Mouse (Mus musculus): ENCODE measurements around the gene Lrg1. TPM values are rescaled to one million over a fixed set of nuclear protein-coding genes. Genes with fewer than 3 reads are reported as not detected.

The Lrg1 gene
- total and polyA plus RNA-seq, 3 experiments = not detected

- Histone ChIP-seq H3K79me2 (ENCODE audit: control insufficient read depth, insufficient read depth, low read length, poor library complexity) (no peaks in the 10 kb centered on the region), H3K4me1 (ENCODE audit: control insufficient read depth in 1 of 2, insufficient read depth in 2 of 2, low read length in 2 of 2) (no peaks in the 10 kb centered on the region), H3K9ac (ENCODE audit: control insufficient read depth, low read depth, low read length, poor library complexity, severe bottlenecking) (no peak overlapping the region), H3K9me3 (replicated peaks; ENCODE audit: insufficient read depth, low read length) (no peaks in the 10 kb centered on the region), H3K4me3 (ENCODE audit: control insufficient read depth in 1 of 2, insufficient read depth in 1 of 2, low read depth in 2 of 2, low read length in 2 of 2) (no peak overlapping the region), H3K27ac (ENCODE audit: control insufficient read depth, low read depth, low read length) (no peak overlapping the region), H3K27me3 (ENCODE audit: control insufficient read depth in 1 of 2, insufficient read depth in 2 of 2, low read length in 2 of 2) (no peaks in the 10 kb centered on the region), H3K36me3 (ENCODE audit: control insufficient read depth in 1 of 2, insufficient read depth in 2 of 2, low read length in 2 of 2) (no peaks in the 10 kb centered on the region)
- DNase-seq (ENCODE audit: low read depth, low spot score) = no peak
- TF ChIP-seq USF2 (IDR thresholded peaks at IDR 0.05; ENCODE audit: borderline replicate concordance in 1 of 2, insufficient read depth in 1 of 2, low read depth in 1 of 2, low read length in 2 of 2) (no peak), JUND (IDR thresholded peaks at IDR 0.05; ENCODE audit: low read depth, low read length) (no peak), MEF2A (IDR thresholded peaks at IDR 0.05; ENCODE audit: extremely low read depth, insufficient replicate concordance, low read depth, low read length, poor library complexity, severe bottlenecking) (no peak), TCF12 (IDR thresholded peaks at IDR 0.05; ENCODE audit: low read depth, low read length) (no peak), EP300 (IDR thresholded peaks at IDR 0.05; ENCODE audit: low read depth in 1 of 2, low read length in 2 of 2) (no peak), ZNF384 (IDR thresholded peaks at IDR 0.05; ENCODE audit: low read depth, low read length) (no peak), UBTF (IDR thresholded peaks at IDR 0.05; ENCODE audit: borderline replicate concordance, insufficient read depth, low read depth, low read length) (no peak), POLR2A (IDR thresholded peaks at IDR 0.05; ENCODE audit: control insufficient read depth in 1 of 2, insufficient read depth in 1 of 2, low read depth in 1 of 2, low read length in 2 of 2, poor library complexity in 1 of 2) (no peak), MAFK (IDR thresholded peaks at IDR 0.05; ENCODE audit: borderline replicate concordance, low read depth, low read length) (no peak), HCFC1 (IDR thresholded peaks at IDR 0.05; ENCODE audit: low read depth, low read length) (no peak), ELF1 (IDR thresholded peaks at IDR 0.05; ENCODE audit: low read depth, low read length) (no peak)
Observed at GRCm38 (mm10) chr17:56110571-56110970, 11.2 kb downstream of the Lrg1 start.

GRCm38 (mm10) chr17:56109219-56110051 is 12.4 kb downstream of the Lrg1 start, which contains the start of gene Plin4:
Plin4 (minus strand) TSS chr17:56109803.
- H3K79me2 ChIP-seq (ENCODE audit: control insufficient read depth, insufficient read depth, low read length, poor library complexity) = no peaks in the 10 kb centered on the region
- H3K4me3 ChIP-seq (ENCODE audit: control insufficient read depth in 1 of 2, insufficient read depth in 1 of 2, low read depth in 2 of 2, low read length in 2 of 2) = no peak within 1 kb of the TSS
- no peak for DNase-seq (ENCODE audit: low read depth, low spot score)
- TF ChIP-seq TAL1 (IDR thresholded peaks at IDR 0.05; ENCODE audit: low read length) = no peak
- TF ChIP-seq SMC3 (IDR thresholded peaks at IDR 0.05; ENCODE audit: low read depth, low read length) = no peak
- TF ChIP-seq TCF12 (IDR thresholded peaks at IDR 0.05; ENCODE audit: low read depth, low read length) = no peak
- TF ChIP-seq MAX (IDR thresholded peaks at IDR 0.05; ENCODE audit: low read length) = no peak
- no peak for TF ChIP-seq RAD21 (IDR thresholded peaks at IDR 0.05; ENCODE audit: low read depth, low read length)
- no peak for TF ChIP-seq MYB (IDR thresholded peaks at IDR 0.05; ENCODE audit: low read depth, low read length)
- TF ChIP-seq ELF1 (IDR thresholded peaks at IDR 0.05; ENCODE audit: low read depth, low read length) = no peak
- TF ChIP-seq NRF1 (IDR thresholded peaks at IDR 0.05; ENCODE audit: insufficient read depth, low read depth, low read length, poor library complexity, severe bottlenecking) = no peak
- no peak for TF ChIP-seq ZKSCAN1 (IDR thresholded peaks at IDR 0.05; ENCODE audit: low read depth, low read length)
- TF ChIP-seq MAFK (IDR thresholded peaks at IDR 0.05; ENCODE audit: borderline replicate concordance, low read depth, low read length) = no peak
- TF ChIP-seq GATA1 (IDR thresholded peaks at IDR 0.05; ENCODE audit: low read depth, low read length) = no peak
- TF ChIP-seq BHLHE40 (IDR thresholded peaks at IDR 0.05; ENCODE audit: borderline replicate concordance, low read depth, low read length) = no peak
- no peak for TF ChIP-seq ZNF384 (IDR thresholded peaks at IDR 0.05; ENCODE audit: low read depth, low read length)
- TF ChIP-seq TBP (IDR thresholded peaks at IDR 0.05; ENCODE audit: low read depth, low read length) = no peak
- TF ChIP-seq ZC3H11A (IDR thresholded peaks at IDR 0.05; ENCODE audit: low read depth, low read length) = no peak
- H3K4me1 ChIP-seq (ENCODE audit: control insufficient read depth in 1 of 2, insufficient read depth in 2 of 2, low read length in 2 of 2) = no peaks in the 10 kb centered on the region
- no peak within 1 kb of the TSS for H3K9ac ChIP-seq (ENCODE audit: control insufficient read depth, low read depth, low read length, poor library complexity, severe bottlenecking)
- H3K9me3 ChIP-seq (replicated peaks; ENCODE audit: insufficient read depth, low read length) = no peaks in the 10 kb centered on the region
- no peaks in the 10 kb centered on the region for H3K27me3 ChIP-seq (ENCODE audit: control insufficient read depth in 1 of 2, insufficient read depth in 2 of 2, low read length in 2 of 2)
- H3K36me3 ChIP-seq (ENCODE audit: control insufficient read depth in 1 of 2, insufficient read depth in 2 of 2, low read length in 2 of 2) = no peaks in the 10 kb centered on the region
- no peak within 1 kb of the TSS for H3K27ac ChIP-seq (ENCODE audit: control insufficient read depth, low read depth, low read length)
